Mouse (Mus musculus) 3T3-L1 (cell line): ENCODE measurements around the gene Ube4a.

Source experiments
- DNase-seq: peaks from one replicate; pipeline ENCODE4 v3.0.0-alpha.2; 2015; ENCODE audit warnings: low read depth, low spot score

Ube4a gene

DNA sequence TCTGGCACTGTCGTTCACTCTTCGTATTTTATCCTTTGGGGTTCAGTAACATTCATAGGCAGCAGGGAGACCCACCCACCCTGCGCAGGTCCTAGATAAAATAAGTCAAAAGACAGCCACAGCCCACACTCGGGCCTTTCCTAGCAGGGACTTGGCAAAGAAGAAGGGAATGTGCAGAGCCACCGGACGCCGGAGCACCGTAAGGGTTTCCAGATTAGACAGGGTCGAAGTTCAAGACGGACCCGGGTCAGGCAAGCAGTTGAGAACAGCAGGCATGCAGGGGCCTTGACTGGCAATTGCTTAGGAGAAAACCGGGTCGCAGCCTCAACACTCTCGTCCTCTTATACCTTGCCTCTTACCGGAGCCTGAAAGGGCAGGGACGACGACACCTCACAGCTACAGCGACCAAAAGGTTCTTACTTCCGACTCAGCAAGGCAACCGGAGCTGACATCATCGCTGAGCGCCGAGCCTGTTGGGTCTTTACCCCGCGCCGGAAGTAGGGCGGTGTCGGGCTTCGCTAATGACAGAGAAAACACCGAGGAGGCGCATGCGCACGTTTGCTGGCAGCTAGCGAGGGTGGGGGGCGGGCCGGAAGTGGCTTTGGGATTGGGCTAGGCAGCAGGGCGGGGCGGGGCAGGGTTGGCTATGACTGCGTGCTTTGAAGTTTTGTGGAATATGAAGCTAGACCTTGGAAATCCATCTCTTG, at the start of gene Ube4a:
Gene Ube4a, minus strand, starts transcription at position 475 of the 707 bp plus-strand sequence.
- peak; percentile 98 for DNase-seq

GRCm38 (mm10) chr9:45014879-45015278, 49.5 kb upstream of the Ube4a start:
- DNase-seq, result no peak

DNA sequence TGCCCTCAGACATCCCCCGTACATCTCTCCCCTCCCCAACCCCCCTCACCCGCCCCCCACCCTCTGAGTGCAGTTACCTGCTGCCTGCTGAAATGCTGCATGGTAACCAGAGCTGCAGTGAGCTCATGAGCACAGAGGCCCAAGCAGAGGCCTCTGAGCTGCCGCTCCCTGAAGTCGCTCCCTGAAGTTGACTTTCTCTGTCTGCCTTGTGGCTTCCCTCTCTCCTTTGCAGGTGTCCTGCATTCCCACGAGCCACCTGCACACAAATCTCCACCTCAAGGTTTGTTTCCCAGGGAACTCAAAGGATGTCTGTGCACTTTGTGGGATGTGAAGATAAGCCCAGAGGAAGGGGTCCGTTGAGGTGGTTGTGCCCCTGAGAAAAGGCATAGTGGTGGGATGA, 45.9 kb upstream of the Ube4a start:
- no peak for DNase-seq

DNA sequence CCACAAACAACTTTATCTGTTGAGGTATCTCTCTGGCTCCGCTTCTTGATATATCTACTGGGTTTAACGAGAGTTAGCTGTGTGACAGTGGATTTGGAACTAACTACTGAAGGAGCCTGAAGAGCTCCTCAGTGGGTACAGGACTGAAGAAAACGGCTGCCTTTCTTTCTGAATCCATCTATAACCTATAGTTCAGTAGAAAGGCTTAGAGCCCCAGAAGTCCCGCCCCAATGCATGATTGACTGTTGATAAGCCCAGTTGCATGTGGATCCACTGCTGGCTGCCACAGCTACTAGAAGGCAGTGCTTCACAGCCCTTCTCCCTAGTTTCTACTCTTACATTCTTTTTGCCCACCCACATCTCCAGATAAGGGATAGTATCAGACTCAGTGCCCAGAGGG, 45.1 kb upstream of the Ube4a start:
- no peak for DNase-seq

- DNase-seq, result no peak
These were observed 44.0 kb upstream of the Ube4a start, which contains the start of gene Cd3e for GRCm38 (mm10) chr9:45009180-45010078. Gene Cd3e, minus strand, starts transcription at chr9:45009627.

DNA sequence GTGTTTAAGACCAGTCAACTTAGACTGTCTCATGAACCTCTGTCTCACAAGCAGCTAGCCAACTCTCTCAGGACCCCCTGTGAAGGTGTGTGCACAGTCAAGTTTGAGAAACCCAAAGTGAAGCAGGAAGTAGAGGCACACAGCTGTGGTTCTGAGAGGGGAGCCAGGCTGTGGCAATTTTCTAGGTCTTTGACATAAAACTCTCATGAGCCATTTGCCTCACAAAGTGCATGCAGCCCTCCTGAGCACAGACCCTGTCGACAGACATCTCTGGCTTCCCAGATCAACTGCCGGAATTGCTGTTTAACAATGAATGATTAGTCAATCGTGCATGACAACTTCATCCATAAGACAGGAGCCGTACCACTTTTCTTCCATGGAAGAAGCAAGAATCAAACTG, 42.9 kb upstream of the Ube4a start:
- DNase-seq, result no peak

GRCm38 (mm10) chr9:45007404-45007803, 42.0 kb upstream of the Ube4a start:
- DNase-seq, result no peak

GRCm38 (mm10) chr9:45000249-45000648, 34.8 kb upstream of the Ube4a start:
- no peak for DNase-seq

GRCm38 (mm10) chr9:44999776-45000175, 34.4 kb upstream of the Ube4a start:
- DNase-seq, result no peak

DNA sequence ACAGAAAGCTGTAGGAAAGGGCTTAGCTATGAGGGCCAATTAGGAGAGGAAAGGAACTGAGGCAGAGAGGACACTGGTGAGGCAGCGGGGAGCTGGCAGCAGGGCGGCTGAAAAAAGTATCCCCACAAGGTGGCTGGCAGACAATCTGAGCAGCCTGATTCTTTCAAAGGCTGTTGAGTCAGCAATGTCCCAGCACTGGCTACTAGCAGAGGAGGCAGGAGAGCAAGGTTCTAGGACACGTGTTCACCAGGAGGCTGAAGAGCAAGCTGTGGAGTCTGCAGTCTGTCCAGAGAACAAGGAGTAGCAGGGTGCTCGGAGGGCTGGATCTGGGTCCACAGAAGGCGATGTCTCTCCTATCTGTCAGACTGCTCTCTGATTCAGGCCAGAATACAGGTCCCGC, 33.8 kb upstream of the Ube4a start:
- peak; percentile 24 for DNase-seq

DNA sequence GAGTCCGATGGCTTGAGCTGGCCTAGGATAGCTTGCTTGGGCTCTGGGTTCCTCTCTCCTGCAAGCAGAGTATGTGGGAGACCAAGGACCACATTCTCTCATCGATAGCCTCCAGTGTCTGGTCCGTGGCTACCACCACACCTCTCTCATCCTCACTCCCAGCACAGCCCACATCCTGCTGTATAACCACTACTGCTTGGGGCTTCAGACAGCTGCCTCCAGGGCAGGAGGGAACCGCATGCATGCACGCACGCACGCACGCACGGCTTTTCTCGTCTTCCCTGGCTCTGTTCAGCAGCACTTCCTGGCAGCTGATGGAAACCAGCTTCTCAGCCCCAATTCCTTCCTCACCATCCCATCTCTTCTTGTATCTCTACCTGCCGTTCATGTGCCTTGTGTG, 32.7 kb upstream of the Ube4a start:
- DNase-seq, result no peak

GRCm38 (mm10) chr9:44996590-44996989, 31.2 kb upstream of the Ube4a start:
- DNase-seq, result no peak

- no peak for DNase-seq
These were observed 29.6 kb upstream of the Ube4a start for GRCm38 (mm10) chr9:44994962-44995361.

- DNase-seq, result peak; percentile 77
These were observed 27.9 kb upstream of the Ube4a start for GRCm38 (mm10) chr9:44993268-44993667.

GRCm38 (mm10) chr9:44992271-44992670, 26.9 kb upstream of the Ube4a start:
- peak; percentile 24 for DNase-seq

- peak; percentile 11 for DNase-seq
These were observed 26.4 kb upstream of the Ube4a start for GRCm38 (mm10) chr9:44991821-44992220.

DNA sequence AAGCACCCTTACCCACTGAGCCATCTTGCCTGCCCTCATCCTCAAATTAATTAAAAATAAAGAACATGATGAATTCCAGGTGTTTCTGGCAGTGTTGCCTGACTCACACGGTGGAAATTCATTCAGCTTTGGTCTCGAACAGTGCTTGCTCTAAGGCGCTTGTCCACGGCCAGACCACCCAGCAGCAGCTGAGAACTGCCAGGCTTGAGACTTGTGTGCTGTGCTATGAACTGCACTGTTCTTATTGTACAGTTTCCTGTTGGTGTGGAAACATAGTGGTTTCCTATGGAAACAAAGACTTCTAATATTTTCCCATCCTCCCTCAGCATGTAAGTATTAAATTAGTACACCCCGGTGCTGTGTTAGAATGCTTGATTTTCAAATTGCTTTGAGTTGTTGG, 21.6 kb upstream of the Ube4a start:
- DNase-seq, result no peak

DNA sequence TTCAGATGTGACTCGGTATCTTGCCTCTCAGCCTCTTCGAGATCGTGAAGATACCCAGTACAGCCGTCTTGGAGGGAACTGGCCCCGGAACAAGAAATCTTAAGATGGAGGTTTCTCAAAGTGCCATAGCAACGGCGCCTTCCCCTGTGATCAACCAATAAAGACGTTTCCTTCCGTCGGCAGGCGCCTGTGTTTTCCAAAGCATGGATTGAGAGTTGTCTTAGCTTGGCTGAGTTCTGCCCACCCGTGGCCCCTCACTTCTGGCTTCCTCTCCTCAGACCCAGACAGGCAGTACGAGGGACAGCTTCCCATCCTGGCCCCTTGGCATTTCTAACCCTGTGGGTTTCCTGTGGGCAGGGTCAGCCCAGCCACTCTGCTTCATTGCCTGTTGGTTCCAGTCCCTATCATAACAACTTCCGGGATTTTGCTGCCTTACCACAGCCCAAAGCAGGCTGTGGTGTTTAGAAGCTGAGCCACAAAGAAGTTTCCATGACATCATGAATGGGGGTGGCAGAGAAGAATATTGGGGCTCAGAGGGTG, 20.9 kb upstream of the Ube4a start:
- no peak for DNase-seq

DNA sequence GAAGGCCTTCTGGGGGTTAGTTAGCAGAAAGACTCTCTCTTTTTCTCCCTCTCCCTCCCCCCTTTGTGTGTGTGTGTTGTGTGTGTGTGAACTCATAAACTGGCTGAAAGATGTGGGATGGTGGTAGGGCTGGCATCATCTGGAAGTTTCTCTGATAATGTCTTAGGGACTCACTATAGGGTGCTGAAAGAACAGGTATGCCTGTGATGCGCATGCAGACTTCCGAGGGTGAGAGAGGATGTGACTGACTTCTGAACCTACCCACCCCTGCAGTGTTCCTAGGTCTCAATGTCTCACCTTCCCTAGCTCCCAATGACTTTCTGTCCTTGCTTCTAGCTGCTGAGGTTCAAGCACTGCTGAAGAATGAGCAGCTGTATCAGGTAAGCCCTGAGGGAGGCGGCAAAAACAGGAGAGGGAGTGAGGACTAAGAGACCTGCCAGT, 20.3 kb upstream of the Ube4a start:
- no peak for DNase-seq

DNA sequence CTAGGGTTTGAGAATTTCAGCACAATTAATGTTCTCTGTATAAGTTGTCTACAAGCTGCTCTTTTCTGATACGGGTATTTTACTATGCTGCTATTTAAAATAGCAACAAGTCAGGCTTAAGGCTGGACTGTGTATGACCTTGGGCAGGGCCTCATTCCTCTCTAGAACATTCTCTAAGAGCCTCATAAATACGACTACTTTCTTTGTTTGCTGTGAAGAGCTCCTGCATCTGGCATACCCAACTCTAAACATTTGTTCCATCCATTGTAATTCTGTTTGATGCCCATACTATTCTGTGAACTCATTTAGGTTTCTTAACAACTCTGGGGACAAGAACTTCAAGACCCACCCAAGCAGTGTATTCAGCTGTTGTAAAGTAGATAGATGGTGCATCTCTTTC, 17.6 kb upstream of the Ube4a start:
- no peak for DNase-seq

- no peak for DNase-seq
These were observed 17.1 kb upstream of the Ube4a start for GRCm38 (mm10) chr9:44982531-44982930.

GRCm38 (mm10) chr9:44982081-44982480, 16.7 kb upstream of the Ube4a start:
- no peak for DNase-seq
